Mouse (Mus musculus): Measurements from ENCODE around the gene Cmss1. TPM values are rescaled to one million over a fixed set of nuclear protein-coding genes. Genes with fewer than 3 reads are reported as not detected.

Cmss1 gene
- polyA plus RNA-seq, 1 experiment: 2.6 TPM

- Histone ChIP-seq H3K27ac (ENCODE audit: insufficient read depth, low read depth, low read length) (no peak overlapping the region), H3K4me3 (ENCODE audit: low read depth, low read length) (no peak overlapping the region), H3K27me3 (ENCODE audit: control insufficient read depth, insufficient read depth, low read length) (no peaks in the 10 kb centered on the region), H3K36me3 (ENCODE audit: control insufficient read depth, insufficient read depth, low read length) (no peaks in the 10 kb centered on the region), H3K4me1 (ENCODE audit: control insufficient read depth, insufficient read depth, insufficient read length, low read length) (no peaks in the 10 kb centered on the region)
- WGBS: 64% methylated on average over 10 of the region's 10 CpGs
- no peak for TF ChIP-seq POLR2A (IDR thresholded peaks at IDR 0.05; ENCODE audit: low read depth, low read length)
- TF ChIP-seq CTCF (IDR thresholded peaks at IDR 0.05; ENCODE audit: extremely low read depth, insufficient read length, insufficient replicate concordance, low read depth, low read length): no peak
These were observed 161.3 kb downstream of the Cmss1 start for GRCm38 (mm10) chr16:57445096-57446094.

- 87% methylated on average over 10 of the region's 10 CpGs for WGBS
- no peak for TF ChIP-seq CTCF (IDR thresholded peaks at IDR 0.05; ENCODE audit: extremely low read depth, insufficient read length, insufficient replicate concordance, low read depth, low read length)
- no peak for TF ChIP-seq POLR2A (IDR thresholded peaks at IDR 0.05; ENCODE audit: low read depth, low read length)
- Histone ChIP-seq H3K27ac (ENCODE audit: insufficient read depth, low read depth, low read length) (no peak overlapping the region), H3K36me3 (ENCODE audit: control insufficient read depth, insufficient read depth, low read length) (no peaks in the 10 kb centered on the region), H3K4me1 (ENCODE audit: control insufficient read depth, insufficient read depth, insufficient read length, low read length) (no peaks in the 10 kb centered on the region), H3K27me3 (ENCODE audit: control insufficient read depth, insufficient read depth, low read length) (no peaks in the 10 kb centered on the region), H3K4me3 (ENCODE audit: low read depth, low read length) (no peak overlapping the region)
These were observed 165.8 kb downstream of the Cmss1 start for GRCm38 (mm10) chr16:57440706-57441437.

GRCm38 (mm10) chr16:57439206-57439605 lies 167.5 kb downstream of the Cmss1 start:
- no peaks in the 10 kb centered on the region for H3K27me3 ChIP-seq (ENCODE audit: control insufficient read depth, insufficient read depth, low read length)
- no peaks in the 10 kb centered on the region for H3K36me3 ChIP-seq (ENCODE audit: control insufficient read depth, insufficient read depth, low read length)
- no peak overlapping the region for H3K27ac ChIP-seq (ENCODE audit: insufficient read depth, low read depth, low read length)
- no peak for TF ChIP-seq CTCF (IDR thresholded peaks at IDR 0.05; ENCODE audit: extremely low read depth, insufficient read length, insufficient replicate concordance, low read depth, low read length)
- TF ChIP-seq POLR2A (IDR thresholded peaks at IDR 0.05; ENCODE audit: low read depth, low read length): no peak
- peaks cover 4% of the 10 kb centered on the region; the same call in 1 of the 2 replicates for H3K4me1 ChIP-seq (ENCODE audit: control insufficient read depth, insufficient read depth, insufficient read length, low read length)
- WGBS: 84% methylated on average over 11 of the region's 11 CpGs
- no peak overlapping the region for H3K4me3 ChIP-seq (ENCODE audit: low read depth, low read length)

GRCm38 (mm10) chr16:57438288-57438685 lies 168.4 kb downstream of the Cmss1 start:
- TF ChIP-seq CTCF (IDR thresholded peaks at IDR 0.05; ENCODE audit: extremely low read depth, insufficient read length, insufficient replicate concordance, low read depth, low read length): no peak
- no peak for TF ChIP-seq POLR2A (IDR thresholded peaks at IDR 0.05; ENCODE audit: low read depth, low read length)
- Histone ChIP-seq H3K36me3 (ENCODE audit: control insufficient read depth, insufficient read depth, low read length) (no peaks in the 10 kb centered on the region), H3K4me3 (ENCODE audit: low read depth, low read length) (no peak overlapping the region), H3K4me1 (ENCODE audit: control insufficient read depth, insufficient read depth, insufficient read length, low read length) (peaks cover 4% of the 10 kb centered on the region; the same call in 1 of the 2 replicates), H3K27ac (ENCODE audit: insufficient read depth, low read depth, low read length) (0 out of 2 replicates have a peak overlapping the region, but pooled peaks have one; percentile 23), H3K27me3 (ENCODE audit: control insufficient read depth, insufficient read depth, low read length) (no peaks in the 10 kb centered on the region)
- 86% methylated on average over 5 of the region's 5 CpGs for WGBS

- 84% methylated on average over 11 of the region's 11 CpGs for WGBS
- no peaks in the 10 kb centered on the region for H3K36me3 ChIP-seq (ENCODE audit: control insufficient read depth, insufficient read depth, low read length)
- H3K27me3 ChIP-seq (ENCODE audit: control insufficient read depth, insufficient read depth, low read length): no peaks in the 10 kb centered on the region
- peaks cover 4% of the 10 kb centered on the region; the same call in 1 of the 2 replicates for H3K4me1 ChIP-seq (ENCODE audit: control insufficient read depth, insufficient read depth, insufficient read length, low read length)
- H3K27ac ChIP-seq (ENCODE audit: insufficient read depth, low read depth, low read length): no peak overlapping the region
- TF ChIP-seq POLR2A (IDR thresholded peaks at IDR 0.05; ENCODE audit: low read depth, low read length) (no peak), CTCF (IDR thresholded peaks at IDR 0.05; ENCODE audit: extremely low read depth, insufficient read length, insufficient replicate concordance, low read depth, low read length) (no peak)
- H3K4me3 ChIP-seq (ENCODE audit: low read depth, low read length): no peak overlapping the region
These were observed 169.0 kb downstream of the Cmss1 start for GRCm38 (mm10) chr16:57437523-57438287.

- Histone ChIP-seq H3K4me3 (ENCODE audit: low read depth, low read length) (no peak overlapping the region), H3K4me1 (ENCODE audit: control insufficient read depth, insufficient read depth, insufficient read length, low read length) (peaks cover 4% of the 10 kb centered on the region; the same call in 1 of the 2 replicates), H3K36me3 (ENCODE audit: control insufficient read depth, insufficient read depth, low read length) (no peaks in the 10 kb centered on the region), H3K27me3 (ENCODE audit: control insufficient read depth, insufficient read depth, low read length) (no peaks in the 10 kb centered on the region), H3K27ac (ENCODE audit: insufficient read depth, low read depth, low read length) (no peak overlapping the region)
- TF ChIP-seq POLR2A (IDR thresholded peaks at IDR 0.05; ENCODE audit: low read depth, low read length) (no peak), CTCF (IDR thresholded peaks at IDR 0.05; ENCODE audit: extremely low read depth, insufficient read length, insufficient replicate concordance, low read depth, low read length) (no peak)
- WGBS: 66% methylated on average over 3 of the region's 3 CpGs
These were observed 172.0 kb downstream of the Cmss1 start for GRCm38 (mm10) chr16:57434640-57435039.

Measured in small intestine, adult 2 months (tissue).